Mouse (Mus musculus): ENCODE results near the gene Ski. TPM values are rescaled to one million over a fixed set of nuclear protein-coding genes. Genes with fewer than 3 reads are reported as not detected.

Gene Ski
- total RNA-seq, 2 experiments from 2014 or later, result 119 to 129 TPM

DNA sequence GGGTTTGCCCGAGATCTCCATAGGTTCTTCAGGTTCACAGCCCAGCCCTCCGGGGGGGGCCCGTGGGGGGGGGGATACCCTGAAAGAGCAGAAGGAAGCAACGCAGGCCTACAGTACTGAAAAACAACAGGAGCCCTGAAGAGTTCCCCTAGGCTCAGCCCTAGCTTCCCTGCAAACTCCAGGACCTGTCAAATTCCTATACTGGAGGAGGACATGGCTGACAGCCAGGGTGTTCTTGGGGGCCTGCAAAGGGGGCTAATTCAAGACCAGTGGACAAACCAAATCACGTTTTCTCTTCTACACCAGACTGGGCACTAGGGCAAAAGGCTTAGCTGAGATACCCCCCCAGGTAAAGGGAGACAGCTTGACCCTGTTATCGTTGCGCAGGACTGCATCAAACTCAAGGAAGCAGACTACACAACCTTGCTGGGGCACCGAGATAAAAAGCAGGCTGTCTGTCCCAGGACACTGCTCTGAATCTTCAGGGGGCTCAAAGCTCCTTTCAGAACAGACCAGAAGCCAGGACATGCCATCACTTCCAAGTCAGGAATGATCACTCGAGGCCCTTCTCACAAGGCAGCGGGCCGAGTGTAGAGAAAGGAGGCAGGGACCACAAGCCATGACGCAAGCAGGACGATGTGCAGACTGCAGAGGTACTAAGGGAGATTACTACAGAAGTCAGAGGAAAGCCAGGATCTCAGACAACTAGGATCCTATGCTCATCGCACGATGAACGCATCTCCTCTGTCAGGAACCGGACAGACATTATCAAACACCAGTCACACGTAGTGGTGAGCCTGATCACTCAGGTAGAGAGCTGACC is 37.9 kb downstream of the Ski start:
- DNase-seq (ENCODE audit: extremely low spot score in 1 of 2, low spot score in 1 of 2), result no peak

DNA sequence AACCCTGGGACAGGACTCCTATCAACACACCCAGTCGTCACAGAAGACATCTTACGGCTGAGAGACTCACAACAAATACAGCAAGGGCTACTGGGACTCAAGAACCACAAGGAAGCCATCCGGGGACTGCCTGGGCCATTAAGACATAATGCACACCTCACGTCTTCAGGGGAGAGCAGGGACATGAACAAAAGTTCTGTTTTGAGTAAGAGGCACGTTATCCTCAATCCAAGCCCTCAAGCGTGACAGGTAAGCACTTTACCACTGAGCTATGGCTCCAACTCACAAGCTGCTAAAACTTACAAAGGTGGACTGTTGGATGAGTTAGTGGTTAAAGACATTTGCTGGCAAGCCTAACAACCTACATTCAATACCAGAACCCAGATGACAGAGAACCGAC is 39.2 kb downstream of the Ski start:
- no peak for DNase-seq (ENCODE audit: extremely low spot score in 1 of 2, low spot score in 1 of 2)

DNA sequence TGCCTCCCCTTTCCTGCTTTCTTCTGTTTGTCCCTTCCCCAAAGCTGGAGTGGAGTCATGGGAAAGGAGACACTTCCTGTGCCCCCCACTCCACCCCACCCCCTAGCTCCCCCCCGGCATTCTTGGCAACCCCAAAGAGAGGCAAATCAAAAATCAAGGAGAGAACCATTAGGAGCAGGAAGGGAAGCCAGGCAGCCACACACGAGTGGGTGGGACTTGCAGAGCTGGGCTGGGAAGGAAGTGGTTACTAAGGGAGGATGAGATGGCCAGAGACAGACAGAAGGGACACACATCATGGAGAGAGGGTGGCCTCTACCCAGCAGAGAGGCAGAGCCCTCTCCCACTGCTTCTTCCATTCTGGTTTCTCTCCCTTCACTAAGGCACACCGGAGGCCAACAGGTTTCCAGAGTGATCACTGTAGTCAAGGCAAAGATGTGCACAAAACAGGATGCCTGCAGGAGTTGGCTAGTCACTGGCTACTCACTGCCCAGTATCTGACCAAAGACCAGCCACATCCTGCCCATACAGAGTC is 43.3 kb downstream of the Ski start:
- DNase-seq (ENCODE audit: extremely low spot score in 1 of 2, low spot score in 1 of 2), result no peak

DNA sequence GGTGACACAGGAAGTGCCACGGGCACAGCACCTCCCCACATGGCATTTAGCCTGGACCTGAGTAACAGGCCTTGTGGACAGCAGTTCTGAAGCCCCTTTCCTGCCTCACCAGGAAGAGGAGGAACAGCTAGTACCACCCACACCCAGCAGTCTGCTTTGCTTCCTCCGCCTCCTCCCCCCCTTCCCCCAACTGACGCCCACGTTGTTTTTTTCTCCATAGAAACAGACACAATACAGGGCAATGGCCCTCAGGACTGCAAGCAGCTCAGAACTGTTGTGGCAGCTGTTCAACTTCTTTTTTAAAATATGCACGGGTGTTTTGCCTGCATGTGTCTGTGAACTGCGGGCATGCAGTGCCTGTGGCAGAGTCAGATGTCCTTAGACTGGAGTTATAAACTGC is 44.1 kb downstream of the Ski start:
- no peak for DNase-seq (ENCODE audit: extremely low spot score in 1 of 2, low spot score in 1 of 2)

DNA sequence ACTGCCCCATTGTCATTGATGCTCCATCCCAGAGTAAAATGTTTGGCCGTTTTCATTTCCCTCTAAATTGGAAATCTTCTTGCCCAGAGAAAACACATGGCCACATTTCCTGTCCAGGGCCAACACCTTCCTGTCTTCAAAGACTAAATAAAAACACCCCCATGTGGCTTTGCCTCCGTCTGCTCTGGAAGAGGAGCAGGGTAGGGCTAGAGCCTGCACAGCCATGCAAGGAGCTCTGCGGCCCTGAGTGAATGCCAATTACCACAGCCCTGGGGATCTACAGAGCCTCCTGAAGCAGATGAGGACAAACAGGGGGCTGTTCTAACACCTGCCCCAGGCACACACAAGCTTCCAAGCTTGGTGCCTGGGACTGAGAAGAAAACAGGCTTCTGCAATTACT is 46.2 kb downstream of the Ski start:
- DNase-seq (ENCODE audit: extremely low spot score in 1 of 2, low spot score in 1 of 2), result no peak

DNA sequence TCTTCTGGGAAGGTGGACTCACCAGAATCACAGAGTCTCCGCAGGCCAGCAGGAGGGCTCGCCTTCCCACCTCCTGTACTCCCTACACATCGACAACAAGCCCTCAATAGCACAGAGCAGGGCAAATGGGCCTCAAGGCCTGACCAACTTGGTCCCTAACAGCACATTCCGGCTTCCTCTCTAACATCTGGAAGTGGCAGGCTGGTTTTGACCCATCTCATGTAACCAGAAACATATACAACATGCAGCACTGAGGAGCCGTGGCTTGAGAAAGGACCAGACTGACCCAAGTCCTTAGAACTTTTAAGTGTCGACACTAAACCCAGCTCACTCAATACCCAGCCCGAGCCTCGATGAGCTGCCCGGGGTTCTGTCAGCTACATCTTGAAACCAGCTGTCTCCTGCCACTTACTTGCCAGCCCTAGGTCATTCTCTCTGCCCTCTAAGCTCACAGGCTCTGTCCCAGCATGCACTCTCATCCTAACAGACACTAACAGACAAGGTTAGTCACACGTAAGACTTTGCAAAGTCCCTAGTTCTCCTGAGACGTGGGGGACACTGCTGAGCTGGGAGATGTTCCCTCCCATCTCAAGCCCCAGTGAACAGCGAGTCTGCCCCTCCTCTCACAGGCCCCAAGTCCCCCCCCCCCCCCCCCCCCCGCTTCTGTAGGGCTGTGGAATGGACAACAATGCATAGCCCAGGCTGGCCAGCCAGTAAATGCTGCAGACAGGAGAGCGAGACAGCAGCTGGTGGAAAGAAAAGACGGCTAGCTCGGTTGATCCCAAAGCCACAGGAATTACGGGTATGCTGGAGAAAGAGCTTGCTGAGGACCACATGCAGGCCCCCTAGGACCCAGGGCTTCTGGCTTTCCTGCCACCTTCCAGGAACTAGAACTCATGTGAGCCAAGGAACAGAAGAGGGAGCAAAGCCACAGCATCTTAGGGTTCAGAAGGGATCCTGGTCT is 48.3 kb downstream of the Ski start:
- DNase-seq (ENCODE audit: extremely low spot score in 1 of 2, low spot score in 1 of 2), result no peak

DNA sequence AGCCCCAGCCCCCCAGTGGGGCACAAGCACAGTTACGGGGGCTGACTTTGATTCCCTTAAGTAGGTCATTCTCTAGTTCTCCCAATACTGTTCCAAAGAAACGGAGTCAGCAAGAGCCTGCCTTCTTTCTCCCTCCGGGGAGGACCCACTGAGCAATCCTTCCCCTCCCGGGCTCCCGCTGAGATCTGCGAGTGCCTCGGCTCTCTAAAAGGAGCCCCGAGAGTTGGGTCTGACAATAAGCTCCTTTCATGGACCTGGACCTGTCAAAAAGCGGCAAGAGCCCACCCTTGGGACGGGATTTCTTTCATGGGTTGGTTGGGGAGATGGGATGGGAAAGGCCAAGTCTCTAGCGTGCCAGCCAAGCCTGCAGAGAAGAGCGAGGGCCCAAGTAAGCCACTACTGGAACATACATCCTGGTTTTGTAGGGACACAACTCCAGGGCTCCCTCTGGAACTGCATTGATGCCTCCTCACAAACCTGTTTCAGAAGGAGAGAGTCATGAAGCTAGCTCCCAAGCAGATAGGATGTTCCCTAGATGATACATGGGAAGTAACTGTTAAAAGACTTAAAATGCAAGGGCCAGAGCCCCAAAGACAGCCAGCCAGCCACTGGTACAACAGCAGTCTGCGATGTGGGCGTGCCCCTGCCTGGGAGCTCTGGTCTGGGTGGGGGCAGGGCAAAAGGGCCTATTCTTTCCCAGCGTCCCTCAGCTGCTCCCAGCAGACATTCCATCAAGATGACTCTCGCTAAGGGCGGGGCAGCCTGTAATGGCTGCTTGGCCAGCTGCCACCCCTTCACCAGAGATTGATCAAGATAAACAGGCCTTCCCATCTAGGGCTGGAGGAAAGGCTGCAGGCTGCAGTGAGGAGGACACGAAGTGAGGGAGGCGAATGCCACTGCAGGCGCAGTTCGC is 49.2 kb downstream of the Ski start:
- DNase-seq (ENCODE audit: extremely low spot score in 1 of 2, low spot score in 1 of 2), result peak in 1 of 2 experiments; percentile 59

DNA sequence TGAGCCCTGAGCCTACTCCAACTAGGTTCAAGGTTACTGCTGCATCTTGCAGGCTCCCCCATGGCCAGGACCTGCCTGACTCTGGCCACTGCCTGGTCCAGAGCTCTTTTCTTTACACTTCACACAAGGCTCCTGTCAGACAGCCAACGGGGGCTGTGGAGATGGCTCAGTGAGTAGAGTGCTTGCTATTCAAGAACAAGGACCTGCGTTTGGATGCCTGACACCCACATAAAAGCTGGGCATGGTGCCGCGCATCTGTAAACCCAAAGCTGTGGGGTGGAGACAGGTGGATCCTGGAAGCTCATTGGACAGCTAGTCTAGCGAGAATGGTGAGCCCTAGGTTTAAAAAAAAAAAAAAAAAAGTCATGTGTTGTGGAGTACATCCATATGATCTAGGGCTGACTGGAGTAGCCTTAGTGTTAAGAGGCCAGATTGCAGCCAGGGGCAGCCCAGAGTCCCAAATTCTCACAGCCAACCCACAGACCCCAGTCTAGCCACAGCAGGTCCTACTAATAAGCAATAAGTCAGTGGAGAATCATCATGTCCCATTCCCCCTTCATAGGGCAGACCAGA is 50.3 kb downstream of the Ski start:
- no peak for DNase-seq (ENCODE audit: extremely low spot score in 1 of 2, low spot score in 1 of 2)

DNA sequence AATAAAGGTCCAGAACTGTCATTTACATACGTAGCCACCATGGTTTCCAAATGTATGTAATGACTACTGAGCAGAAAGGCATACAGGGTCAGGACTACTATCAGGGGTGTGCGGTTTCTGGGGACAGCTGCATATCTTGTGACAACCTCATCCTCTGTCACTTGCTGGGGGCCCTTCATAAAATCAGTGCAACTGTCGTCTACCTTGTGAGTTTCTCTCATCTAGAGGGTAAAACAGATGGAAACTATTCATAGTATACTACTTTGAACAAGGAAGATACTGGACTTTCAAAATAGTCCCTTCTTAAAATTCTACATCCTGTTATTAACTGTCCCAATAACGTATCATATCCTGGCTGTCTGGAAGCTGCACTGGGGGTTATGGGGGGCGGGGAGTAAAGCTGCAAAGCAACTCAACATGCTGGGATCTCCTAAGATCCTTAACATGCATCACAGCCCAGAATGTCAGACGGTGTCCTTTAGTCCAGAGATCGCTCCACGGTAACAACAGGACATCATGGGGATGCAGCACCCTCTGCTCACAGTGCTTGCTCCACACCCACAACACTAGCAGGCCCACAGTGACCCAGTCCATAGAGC is 51.7 kb downstream of the Ski start:
- DNase-seq (ENCODE audit: extremely low spot score in 1 of 2, low spot score in 1 of 2), result no peak

DNA sequence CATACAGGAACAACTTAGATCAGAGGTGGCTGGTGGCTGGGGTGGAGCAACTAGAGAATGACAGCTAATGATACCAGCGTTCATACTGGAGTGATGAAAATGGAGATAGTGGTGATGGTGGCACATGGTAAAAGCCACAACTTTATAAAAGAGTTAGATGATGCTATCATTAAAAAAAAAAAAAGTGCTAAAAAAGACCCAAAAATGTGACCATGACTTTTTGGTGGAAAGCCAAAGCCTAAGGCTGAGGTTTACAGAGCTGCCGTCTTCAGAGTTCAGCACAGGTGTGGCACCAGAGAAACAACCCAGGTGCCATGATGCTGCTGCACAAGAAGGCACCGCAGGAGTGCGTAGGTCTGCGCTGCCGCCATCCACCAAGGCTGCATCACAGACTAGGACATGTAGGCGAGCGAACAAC is 53.5 kb downstream of the Ski start:
- DNase-seq (ENCODE audit: extremely low spot score in 1 of 2, low spot score in 1 of 2), result no peak

DNA sequence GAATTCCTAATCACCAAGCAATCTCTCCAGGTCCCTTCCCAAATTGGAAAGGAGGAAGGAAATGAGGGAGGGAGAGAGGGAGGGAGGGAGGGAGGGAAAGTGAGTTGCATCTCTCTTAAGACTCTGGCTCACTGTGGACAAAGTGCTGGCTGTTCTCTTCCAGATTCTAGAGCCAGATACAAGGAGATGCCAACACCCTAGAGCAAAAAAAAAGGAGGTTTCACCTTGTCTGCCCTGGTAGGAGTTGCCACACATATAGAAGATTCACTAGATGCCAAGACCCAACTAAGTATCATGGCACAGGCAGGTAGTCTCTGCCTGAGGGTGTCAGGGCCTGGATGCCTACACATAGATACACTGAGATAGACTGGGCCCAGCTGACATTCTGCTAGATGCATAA is 56.5 kb downstream of the Ski start:
- DNase-seq (ENCODE audit: extremely low spot score in 1 of 2, low spot score in 1 of 2), result no peak

DNA sequence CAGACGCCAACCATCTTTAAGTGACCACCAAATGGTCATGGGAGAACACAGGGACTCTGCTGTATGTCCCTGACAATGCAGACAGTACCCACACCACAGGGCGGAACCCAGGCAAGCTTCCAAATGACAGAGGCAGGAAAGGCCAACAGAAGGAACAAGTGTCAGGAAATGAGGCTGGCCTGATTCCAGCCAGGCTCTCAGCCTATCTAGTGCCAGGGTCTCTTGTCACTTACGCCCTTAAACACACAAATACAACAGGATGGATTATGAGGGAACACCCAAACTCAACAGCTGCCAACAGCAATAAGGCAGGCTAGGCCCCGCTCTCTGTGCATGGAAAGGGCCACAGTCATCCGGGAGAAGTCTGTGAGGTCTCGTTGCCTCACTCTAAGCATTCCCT is 57.8 kb downstream of the Ski start:
- no peak for DNase-seq (ENCODE audit: extremely low spot score in 1 of 2, low spot score in 1 of 2)

DNA sequence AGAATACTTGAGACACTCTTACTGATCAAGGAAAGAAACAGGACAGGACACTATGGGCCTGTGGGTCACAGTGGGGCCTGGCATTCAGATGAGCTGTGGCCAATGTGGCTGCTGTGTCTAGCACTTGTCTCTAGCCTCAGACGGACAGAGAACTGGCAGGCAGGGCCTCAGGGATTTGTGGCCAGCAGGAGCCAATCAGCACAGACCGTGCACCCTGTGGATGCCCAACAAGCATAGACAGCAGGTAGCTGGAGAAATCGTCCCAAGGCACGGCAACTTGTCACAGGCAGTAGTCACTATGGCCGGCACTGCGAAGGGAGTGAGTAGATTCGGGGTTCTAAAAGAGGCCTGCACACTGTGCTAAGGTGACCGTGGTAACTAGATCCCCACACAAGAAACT is 58.7 kb downstream of the Ski start:
- no peak for DNase-seq (ENCODE audit: extremely low spot score in 1 of 2, low spot score in 1 of 2)

DNA sequence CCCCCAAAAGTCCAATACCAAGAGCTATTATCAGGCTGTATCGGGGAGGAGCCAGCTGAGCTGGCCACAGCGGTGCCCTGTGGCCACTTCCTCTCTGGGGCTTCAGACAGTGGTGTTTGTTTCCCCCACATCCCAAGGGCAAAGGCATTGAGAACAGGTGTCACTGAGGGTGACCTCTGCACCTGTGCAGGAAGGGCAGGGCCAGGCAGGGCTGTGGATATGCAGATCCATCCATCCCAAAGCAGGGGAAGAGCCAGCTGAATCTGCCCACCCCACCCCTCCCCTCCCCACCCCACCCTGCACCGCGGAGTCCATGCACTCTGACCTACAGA is 59.1 kb downstream of the Ski start:
- no peak for DNase-seq (ENCODE audit: extremely low spot score in 1 of 2, low spot score in 1 of 2)

DNA sequence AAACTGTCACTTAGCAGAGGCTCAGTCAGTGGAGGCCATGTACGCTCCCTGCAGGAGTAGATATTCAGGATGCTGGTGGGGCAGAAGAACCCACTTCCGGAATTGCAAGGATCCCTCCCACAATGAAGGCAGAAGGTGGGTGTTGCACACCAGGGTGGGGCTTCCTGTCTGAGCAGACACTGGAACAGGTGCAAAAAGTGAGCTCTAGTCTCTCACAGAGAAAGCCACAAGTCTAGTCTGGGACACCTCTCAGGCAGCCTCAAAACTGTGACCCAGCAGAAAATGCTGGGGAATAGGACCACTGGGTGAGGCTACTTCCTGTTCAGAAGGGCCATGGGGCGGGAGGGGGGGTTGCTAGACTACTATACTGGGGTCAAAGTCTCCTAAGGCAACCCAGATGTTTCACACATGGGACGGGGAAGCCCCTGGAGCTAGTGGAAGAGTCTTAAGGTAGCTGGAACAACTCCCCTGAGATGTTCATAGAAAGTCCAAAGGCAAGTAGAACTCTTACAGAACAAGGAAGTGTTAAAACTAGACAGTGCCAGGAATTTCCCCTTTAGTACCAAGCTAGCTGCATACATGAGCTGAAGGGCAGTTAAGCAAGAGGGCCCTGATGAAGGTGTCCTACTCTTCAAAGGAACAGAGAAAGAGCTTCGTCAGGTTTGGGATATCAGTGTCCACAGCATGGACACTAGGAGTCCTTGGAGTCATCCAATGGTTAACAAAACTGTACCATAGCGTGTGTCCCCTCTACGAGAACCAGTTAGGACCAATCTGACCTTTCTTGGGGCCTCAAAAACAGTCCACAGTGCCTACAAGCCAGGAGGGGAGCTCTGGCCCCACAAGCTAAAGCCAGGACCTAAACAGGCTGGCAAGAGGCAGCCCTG is 59.7 kb downstream of the Ski start:
- no peak for DNase-seq (ENCODE audit: extremely low spot score in 1 of 2, low spot score in 1 of 2)

DNA sequence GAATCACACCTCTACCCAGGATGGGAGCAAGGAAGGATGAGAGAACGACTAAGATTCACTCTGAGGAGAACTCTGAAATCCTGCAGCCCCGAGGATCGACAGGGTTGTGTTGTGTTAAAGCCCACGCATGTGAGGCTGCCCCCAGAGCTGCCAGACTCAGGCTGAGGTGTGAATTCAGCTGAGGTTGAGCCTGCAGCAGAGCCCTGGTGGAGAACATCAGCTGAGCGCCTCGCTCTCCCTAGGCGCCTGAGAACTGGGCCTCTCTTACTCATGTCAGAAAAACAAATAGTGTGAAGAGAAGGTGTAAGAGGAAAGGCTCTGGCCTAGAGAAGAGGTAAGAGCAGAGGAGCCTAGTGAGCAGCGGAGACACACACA is 63.9 kb downstream of the Ski start:
- no peak for DNase-seq (ENCODE audit: extremely low spot score in 1 of 2, low spot score in 1 of 2)

DNA sequence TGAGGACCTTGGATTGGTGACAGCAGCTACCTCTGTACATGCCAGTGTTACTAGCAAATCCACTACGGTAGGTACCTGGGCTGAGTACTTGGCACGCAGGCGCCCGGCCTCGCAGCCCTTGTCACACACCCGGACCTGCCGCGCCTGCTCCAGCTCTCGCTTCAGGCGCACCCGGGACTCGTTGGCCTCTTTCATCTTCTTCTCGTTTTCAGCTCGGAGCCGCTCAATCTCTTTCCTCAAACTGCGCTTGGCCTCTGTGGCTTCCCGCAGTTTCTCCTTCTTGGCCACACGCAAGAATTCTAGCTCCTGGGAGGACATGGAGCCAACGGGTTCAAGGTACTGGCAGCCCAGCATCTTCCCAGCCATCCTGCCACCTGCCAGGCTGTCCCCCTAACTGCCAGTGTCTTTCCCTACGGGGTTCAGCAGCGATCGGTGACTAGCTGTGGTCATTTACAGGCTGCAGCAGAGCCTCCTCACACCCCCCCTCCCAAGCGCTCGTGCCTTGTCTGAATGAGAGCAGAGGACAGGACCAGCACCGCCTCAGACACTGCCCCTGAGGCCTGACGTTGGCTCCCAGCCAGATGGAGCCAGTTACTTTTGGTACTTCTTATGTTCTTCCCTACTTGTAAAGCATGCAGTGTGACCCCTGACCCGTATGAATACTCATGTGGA is 64.4 kb downstream of the Ski start:
- no peak for DNase-seq (ENCODE audit: extremely low spot score in 1 of 2, low spot score in 1 of 2)

DNA sequence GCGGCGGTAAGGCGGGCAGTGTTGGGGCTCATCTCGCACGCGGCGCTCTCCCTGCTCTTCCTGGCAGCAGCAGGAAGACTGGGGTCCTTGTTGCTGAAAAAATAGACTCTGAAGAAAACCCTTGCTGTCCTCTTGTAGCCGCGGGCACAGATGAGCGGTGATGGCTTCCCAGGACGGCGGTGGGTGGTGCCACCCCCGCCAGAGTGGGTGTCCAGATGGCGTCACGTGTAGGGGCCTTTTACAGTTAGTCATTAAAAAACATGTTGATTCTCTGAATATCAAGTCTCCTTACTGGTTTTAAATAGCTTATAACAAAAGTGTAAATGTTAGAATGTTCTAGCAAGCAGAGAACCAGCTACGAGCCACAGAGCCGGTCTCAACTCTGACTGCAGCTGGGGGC is 65.7 kb downstream of the Ski start:
- no peak for DNase-seq (ENCODE audit: extremely low spot score in 1 of 2, low spot score in 1 of 2)

Measured in layer of hippocampus, postnatal 25 days (tissue).